Mouse (Mus musculus) B cell, adult 2 months (primary cell): Measurements from ENCODE around the gene Defb7.

Source experiments
- DNase-seq, 2 experiments: peaks; one replicate each; pipeline ENCODE4 v3.0.0; 2022

The Defb7 gene

GRCm38 (mm10) chr8:19494797-19495196 is at the start of gene Defb7:
Defb7 (plus strand) TSS chr8:19495097.
- no peak for DNase-seq

- DNase-seq = no peak
Measured at GRCm38 (mm10) chr8:19446378-19446777, 48.5 kb upstream of the Defb7 start.

GRCm38 (mm10) chr8:19461355-19461754 is 33.5 kb upstream of the Defb7 start:
- DNase-seq = no peak

- DNase-seq = no peak
Measured at GRCm38 (mm10) chr8:19469026-19469425, 25.9 kb upstream of the Defb7 start.

GRCm38 (mm10) chr8:19500524-19500923 is 5.6 kb downstream of the Defb7 start:
- no peak for DNase-seq

- no peak for DNase-seq
Measured at GRCm38 (mm10) chr8:19535195-19535829, 40.4 kb downstream of the Defb7 start.

GRCm38 (mm10) chr8:19540376-19540775 is 45.5 kb downstream of the Defb7 start:
- no peak for DNase-seq
